ENCODE assay signal across 18 mouse cellular contexts in genomic region chr17:90788040-90788439, GRCm38 (mm10).
"Had no signal": no experiment of that assay in that cellular context is flagged by ENCODE, and none has a peak within 500 bp of the region (broad histone marks: within the 10 kb centered on the region; RNA-seq: fewer than 3 reads in every experiment).

No protein-coding gene starts in this region.

- H3K4me2 ChIP-seq: lung, embryonic 14.5 days; midbrain, embryonic 13.5 days; midbrain, embryonic 15.5 days; neural tube, embryonic 13.5 days; neural tube, embryonic 15.5 days had no signal

- H3K27ac ChIP-seq: midbrain, embryonic 10.5 days; midbrain, embryonic 13.5 days; midbrain, embryonic 15.5 days; neural tube, embryonic 13.5 days; neural tube, embryonic 15.5 days had no signal

- ATAC-seq: midbrain, embryonic 13.5 days; midbrain, embryonic 15.5 days had no signal

- H3K9me3 ChIP-seq: midbrain, embryonic 10.5 days; midbrain, embryonic 13.5 days; midbrain, embryonic 15.5 days; neural tube, embryonic 13.5 days; neural tube, embryonic 15.5 days had no signal

- H3K4me3 ChIP-seq: midbrain, embryonic 10.5 days; midbrain, embryonic 13.5 days; midbrain, embryonic 15.5 days; myocyte; neural tube, embryonic 13.5 days; neural tube, embryonic 15.5 days had no signal

- H3K9ac ChIP-seq: lung, embryonic 14.5 days; midbrain, embryonic 13.5 days; midbrain, embryonic 15.5 days; neural tube, embryonic 13.5 days; neural tube, embryonic 15.5 days had no signal

- DNase-seq: lung, adult 18-20 months; lung, postnatal 10 days; lung, postnatal 4 days; retina, postnatal 1 day; right cerebral cortex, adult 18-20 months; right cerebral cortex, postnatal 25 days; right cerebral cortex, postnatal 4 days; spleen, adult 18-20 months; thymus, adult 18-20 months; thymus, postnatal 14 days; thymus, postnatal 36 days had no signal

- H3K36me3 ChIP-seq: midbrain, embryonic 10.5 days; midbrain, embryonic 13.5 days; midbrain, embryonic 15.5 days; neural tube, embryonic 13.5 days; neural tube, embryonic 15.5 days had no signal

- H3K27me3 ChIP-seq: midbrain, embryonic 13.5 days; midbrain, embryonic 15.5 days; neural tube, embryonic 13.5 days; neural tube, embryonic 15.5 days had no signal

- H3K4me1 ChIP-seq: midbrain, embryonic 10.5 days; midbrain, embryonic 13.5 days; midbrain, embryonic 15.5 days; neural tube, embryonic 13.5 days; neural tube, embryonic 15.5 days had no signal
